Mouse (Mus musculus) neural tube, embryonic 10.5 days (tissue): ENCODE data around the gene Cep95.
"Not testable (repeated sequence)": the region's sequence is repeated elsewhere in the genome, so short reads cannot be mapped to it uniquely, and the experiment has no call there.

ENCODE experiments used
- DNase-seq: peaks from one replicate; pipeline ENCODE4 v3.0.0-alpha.2; 2017; ENCODE audit warnings: low spot score; ENCODE audit errors: extremely low spot score

The Cep95 gene

GRCm38 (mm10) chr11:106773061-106773460, 16.0 kb upstream of the Cep95 start:
- DNase-seq, result no peak

DNA sequence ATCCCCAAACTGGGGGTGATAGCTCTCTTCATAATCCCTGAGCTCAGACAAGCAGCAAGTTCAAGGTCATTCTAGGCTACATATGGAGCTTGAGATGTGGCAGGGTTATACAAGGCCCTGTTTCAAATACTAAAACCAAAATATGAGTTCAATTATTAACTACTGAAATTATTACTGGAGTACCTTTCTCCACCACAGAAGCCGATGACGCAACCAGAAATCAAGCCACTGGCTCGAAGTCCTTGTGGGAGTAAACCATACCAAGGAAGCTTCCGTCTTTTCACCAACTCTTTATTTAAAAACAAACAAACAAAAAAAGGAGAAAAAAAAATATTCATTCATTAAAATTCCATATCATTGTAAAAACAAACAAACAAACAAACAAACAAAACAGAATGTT, 12.1 kb upstream of the Cep95 start:
- no peak for DNase-seq

DNA sequence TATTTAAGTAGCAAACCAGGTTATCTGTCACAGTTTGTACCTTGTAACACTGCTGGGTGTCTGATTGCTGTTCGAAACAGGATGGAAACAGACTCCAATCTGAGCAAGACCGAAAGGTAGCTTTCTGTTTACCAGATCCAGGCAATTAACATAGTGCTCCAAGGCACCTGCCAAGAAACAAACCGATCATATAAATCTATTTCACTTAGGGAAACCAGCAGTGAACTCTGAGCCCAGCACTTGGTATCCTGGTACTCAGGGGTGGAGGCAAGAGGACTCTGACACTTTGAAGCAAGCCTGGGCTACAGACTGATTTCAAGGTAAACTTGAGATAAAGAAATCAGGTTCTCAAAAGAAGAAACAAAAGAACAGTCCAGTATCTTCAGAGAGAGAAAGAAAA, 11.7 kb upstream of the Cep95 start:
- no peak for DNase-seq

DNA sequence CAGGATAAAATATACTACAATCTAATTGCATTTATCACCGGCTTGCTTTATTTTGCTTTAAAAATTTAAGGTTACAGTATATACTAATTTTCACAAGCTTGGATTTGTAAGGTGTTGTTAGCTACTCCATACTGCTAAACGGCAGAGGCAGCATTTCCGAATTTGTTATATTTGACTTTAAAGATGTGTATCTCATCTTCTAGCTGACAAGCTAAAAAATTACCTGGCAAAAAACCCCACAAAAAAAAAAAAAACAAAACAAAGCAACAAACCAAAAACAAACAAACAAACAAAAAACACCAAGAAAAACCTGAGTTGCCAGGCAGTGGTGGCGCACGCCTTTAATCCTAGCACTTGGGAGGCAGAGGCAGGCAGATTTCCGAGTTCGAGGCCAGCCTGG, 10.9 kb upstream of the Cep95 start:
- no peak for DNase-seq

- DNase-seq, result no peak
These were observed 10.3 kb upstream of the Cep95 start for GRCm38 (mm10) chr11:106778589-106779387.

DNA sequence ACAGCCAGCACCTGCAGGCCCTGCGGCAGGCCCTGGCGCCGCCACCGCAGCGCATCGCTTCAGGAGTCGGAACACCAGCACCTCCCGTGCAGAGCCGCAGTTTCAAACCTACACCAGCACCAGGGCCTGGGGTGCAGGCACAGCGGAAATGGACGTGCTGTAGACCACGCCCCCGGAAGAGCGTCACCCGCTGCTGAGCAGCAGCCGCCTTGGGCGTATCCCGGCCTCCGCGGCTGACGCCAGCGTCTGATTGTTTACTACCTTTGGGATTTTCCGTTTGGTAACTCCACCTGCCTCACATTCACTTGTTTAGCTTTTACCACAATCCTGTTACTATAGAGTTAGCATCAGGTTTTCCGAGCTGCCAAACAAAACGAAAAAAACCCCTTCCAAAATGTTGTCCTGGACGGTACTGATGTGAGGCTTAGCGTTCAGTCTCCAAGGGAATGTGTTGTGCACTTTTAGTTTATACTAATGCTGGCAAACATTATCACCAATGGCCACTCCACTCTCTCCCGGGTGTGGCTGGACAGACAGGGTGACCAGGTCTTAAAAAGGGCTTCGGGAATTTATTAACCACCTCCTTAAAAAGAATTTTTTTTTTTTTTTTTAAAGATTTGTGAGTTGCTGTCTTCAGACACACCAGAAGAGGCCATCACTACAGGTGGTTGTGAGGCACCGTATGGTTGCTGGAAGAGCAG, 9.5 kb upstream of the Cep95 start, which contains the start of gene Polg2:
Gene Polg2, minus strand, starts transcription at position 150 of the 701 bp plus-strand sequence.
- DNase-seq, result peak; percentile 92

DNA sequence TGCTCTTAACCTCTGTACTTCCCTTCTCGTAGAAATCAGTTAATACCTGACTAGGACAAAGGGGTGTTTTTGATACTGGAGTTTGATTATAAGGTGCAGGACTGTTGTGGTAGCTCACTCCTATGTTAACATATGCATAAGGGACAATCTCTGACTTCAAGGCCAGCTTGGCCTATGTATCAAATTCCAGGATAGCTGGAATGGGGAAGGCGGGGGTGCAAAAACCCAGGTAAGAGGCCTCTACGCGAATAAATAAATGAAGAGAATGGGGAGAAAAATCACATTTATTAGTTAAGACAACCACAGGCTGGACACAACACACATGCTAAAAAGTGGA, 9.0 kb upstream of the Cep95 start:
- peak; percentile 22 for DNase-seq

GRCm38 (mm10) chr11:106780590-106781220, 8.3 kb upstream of the Cep95 start:
- no peak for DNase-seq

- DNase-seq, result not testable (repeated sequence)
These were observed 6.8 kb upstream of the Cep95 start for GRCm38 (mm10) chr11:106782271-106782670.

DNA sequence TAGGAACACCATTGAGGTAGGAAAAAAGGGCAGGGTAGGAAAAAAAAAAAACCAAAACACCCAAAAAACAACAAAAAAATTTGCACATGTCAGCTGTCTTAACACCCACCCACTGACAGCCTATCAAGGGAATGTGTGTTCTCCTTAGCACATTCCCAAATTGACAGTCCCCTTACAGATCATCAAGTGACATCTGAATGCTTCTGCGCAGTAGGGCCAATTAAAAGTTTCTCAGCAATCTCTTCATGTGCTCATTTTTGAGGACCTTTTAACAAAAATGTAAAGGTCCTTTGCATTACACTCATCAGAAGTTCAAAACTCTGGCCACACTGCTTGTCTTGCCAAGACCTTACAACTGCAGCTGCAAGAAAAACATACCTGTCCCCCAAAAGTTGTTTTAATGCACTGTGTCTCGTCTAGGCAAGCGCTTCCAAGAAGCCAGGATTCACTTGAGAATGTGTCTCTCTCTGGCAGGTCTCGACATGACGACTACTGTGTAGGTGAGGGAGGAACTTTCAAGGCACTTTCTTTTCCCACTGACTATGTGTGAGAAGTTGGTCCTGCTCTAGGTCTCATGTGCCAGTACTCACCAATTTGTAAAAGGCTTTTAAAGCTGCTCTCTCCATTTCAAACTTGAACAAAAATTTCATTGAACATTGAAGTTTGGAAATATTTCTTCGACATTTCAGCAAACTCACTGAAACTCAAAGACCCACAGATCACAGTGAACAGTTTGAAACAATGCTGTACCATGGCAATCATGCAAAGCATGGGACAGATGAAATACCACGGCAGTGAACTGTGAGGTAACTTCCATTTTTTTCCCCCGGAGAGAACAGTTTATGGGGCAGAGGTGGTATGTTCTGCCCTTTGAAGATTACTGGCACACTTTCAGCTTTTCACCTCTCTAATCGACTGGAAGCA, 5.9 kb upstream of the Cep95 start:
- DNase-seq, result no peak

GRCm38 (mm10) chr11:106784476-106784875, 4.6 kb upstream of the Cep95 start:
- DNase-seq, result no peak

GRCm38 (mm10) chr11:106785043-106785442, 4.0 kb upstream of the Cep95 start:
- no peak for DNase-seq

DNA sequence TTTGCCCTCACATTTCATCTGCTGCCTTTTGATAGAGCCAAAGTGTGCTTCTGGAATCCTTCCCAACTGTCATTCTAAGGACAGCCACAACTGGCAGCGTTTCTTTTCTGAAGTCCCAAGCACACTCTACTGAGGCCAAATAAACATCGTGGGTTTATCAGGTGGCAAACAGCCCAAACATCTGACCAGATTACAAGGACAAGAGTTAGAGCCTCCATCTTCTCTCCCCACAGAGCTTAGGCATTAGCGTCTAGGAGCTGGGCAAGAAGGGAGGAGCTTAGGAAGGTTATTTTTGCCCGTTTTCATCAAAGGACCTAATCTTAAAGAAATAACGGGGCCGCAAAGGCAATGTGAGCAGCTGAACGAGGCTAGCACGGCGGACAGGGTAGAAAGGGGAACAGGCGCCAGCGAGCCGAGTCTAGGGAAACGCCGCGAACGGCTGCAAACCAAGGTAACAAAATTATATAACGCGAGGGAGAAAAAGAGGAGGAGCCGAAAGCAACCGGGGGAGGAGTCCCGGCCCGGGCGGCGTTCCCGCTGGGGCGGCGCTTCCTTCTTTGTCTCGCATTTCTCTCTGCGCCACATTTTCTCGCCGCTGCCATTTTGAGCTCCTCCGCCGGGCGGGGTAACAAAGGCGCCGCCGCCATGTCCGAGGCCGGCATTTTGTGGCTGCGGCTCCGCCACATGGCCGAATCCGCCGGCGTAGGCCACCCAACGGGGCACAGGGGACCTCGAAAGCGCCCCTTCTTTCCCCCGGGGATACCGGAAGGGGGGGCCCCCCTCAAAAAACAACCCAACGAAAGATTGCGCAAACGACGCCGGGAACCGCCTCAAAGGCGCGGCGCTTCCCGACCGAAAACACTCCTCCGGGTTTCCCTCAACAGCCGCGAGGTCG, 1.7 kb upstream of the Cep95 start:
- DNase-seq, result peak; percentile 80

GRCm38 (mm10) chr11:106788026-106788774, 852 bp upstream of the Cep95 start:
- no peak for DNase-seq

GRCm38 (mm10) chr11:106789649-106790048, 597 bp downstream of the Cep95 start:
- peak; percentile 23 for DNase-seq

- no peak for DNase-seq
These were observed 4.8 kb downstream of the Cep95 start for GRCm38 (mm10) chr11:106793846-106794245.

GRCm38 (mm10) chr11:106795679-106796078, 6.6 kb downstream of the Cep95 start:
- DNase-seq, result no peak

GRCm38 (mm10) chr11:106802069-106802627, 13.1 kb downstream of the Cep95 start:
- DNase-seq, result no peak

DNA sequence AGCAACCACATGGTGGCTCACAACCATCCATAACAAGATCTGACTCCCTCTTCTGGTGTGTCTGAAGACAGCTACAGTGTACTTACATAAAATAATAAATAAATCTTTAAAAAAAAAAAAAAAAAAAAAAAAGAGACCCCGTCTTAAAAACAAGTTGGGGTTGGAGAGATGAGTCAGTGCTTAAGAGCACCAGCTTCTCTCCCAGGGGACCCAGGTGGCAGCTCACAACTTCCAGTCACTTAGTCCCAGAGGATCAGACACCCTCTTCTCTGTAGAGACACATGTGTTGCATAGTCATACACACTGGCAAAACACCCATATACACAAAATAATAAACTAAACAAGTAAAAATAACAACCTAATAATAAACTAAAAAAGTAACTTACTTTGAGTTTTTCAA, 18.4 kb downstream of the Cep95 start:
- DNase-seq, result not testable (repeated sequence)
